ENCODE assay signal across 12 mouse cellular contexts in genomic region chr7:44594291-44594690, GRCm38 (mm10). TPM values are rescaled to one million over a fixed set of nuclear protein-coding genes. Genes with fewer than 3 reads are reported as not detected.
DNase-seq lines count a peak whose midpoint lies in the region; ATAC-seq and TF ChIP-seq lines count a peak whose summit lies in the region.
"Had no signal": no experiment of that assay in that cellular context is flagged by ENCODE, and none has a peak within 500 bp of the region (broad histone marks: within the 10 kb centered on the region; RNA-seq: fewer than 3 reads in every experiment).

No protein-coding gene starts in this region.

- no peaks in the 10 kb centered on the region for H3K9me3 ChIP-seq in embryonic facial prominence, embryonic 12.5 days
- no peaks in the 10 kb centered on the region for H3K9me3 ChIP-seq in hindbrain, postnatal 0 days (ENCODE audit: low read length)
- no peaks in the 10 kb centered on the region for H3K9me3 ChIP-seq in kidney, embryonic 15.5 days (replicated peaks)

- peak overlapping the region; percentile 40; the same call in 1 of the 2 replicates for H3K4me2 ChIP-seq in embryonic facial prominence, embryonic 12.5 days (replicated peaks)
- peak overlapping the region; percentile 89 for H3K4me2 ChIP-seq in hindbrain, postnatal 0 days (ENCODE audit: low read depth, low read length)
- H3K4me2 ChIP-seq in kidney, embryonic 15.5 days = no peak overlapping the region

- TF ChIP-seq POLR2A in kidney, adult 2 months (IDR thresholded peaks at IDR 0.05; ENCODE audit: low read depth, low read length) = no peak

- H3K4me3 ChIP-seq in embryonic facial prominence, embryonic 12.5 days = no peak overlapping the region
- H3K4me3 ChIP-seq in hindbrain, postnatal 0 days (ENCODE audit: low read length) = peak overlapping the region; percentile 73
- H3K4me3 ChIP-seq in kidney, embryonic 15.5 days (replicated peaks) = no peak overlapping the region
- H3K4me3 ChIP-seq in kidney, adult 2 months (ENCODE audit: insufficient read depth, low read depth, low read length) = no peak overlapping the region

- H3K9ac ChIP-seq in embryonic facial prominence, embryonic 12.5 days = no peak overlapping the region
- peak overlapping the region; percentile 53 for H3K9ac ChIP-seq in hindbrain, postnatal 0 days (replicated peaks; ENCODE audit: low read length)
- H3K9ac ChIP-seq in kidney, embryonic 15.5 days = no peak overlapping the region
- H3K9ac ChIP-seq: liver, embryonic 14.5 days had no signal

- no peaks in the 10 kb centered on the region for H3K36me3 ChIP-seq in embryonic facial prominence, embryonic 12.5 days
- no peaks in the 10 kb centered on the region; the same call in 1 of the 2 replicates for H3K36me3 ChIP-seq in hindbrain, postnatal 0 days (ENCODE audit: insufficient read depth, low read length)
- H3K36me3 ChIP-seq in kidney, embryonic 15.5 days = no peaks in the 10 kb centered on the region
- no peaks in the 10 kb centered on the region for H3K36me3 ChIP-seq in kidney, adult 2 months (ENCODE audit: control insufficient read depth, insufficient read depth, low read length)

- no peak for ATAC-seq in embryonic facial prominence, embryonic 12.5 days (ENCODE audit: insufficient number of reproducible peaks, insufficient read depth, low FRiP score, low TSS enrichment)
- peak; percentile 1; the same call in 1 of the 2 replicates for ATAC-seq in hindbrain, postnatal 0 days
- no peak for ATAC-seq in kidney, embryonic 15.5 days (replicated peaks; ENCODE audit: low FRiP score)
- ATAC-seq: Patski had no signal

- peak; percentile 12 for DNase-seq in 3T3-L1 (ENCODE audit: low read depth, low spot score)
- DNase-seq in Muller cell, postnatal 12 days (ENCODE audit: inconsistent ontology term) = peak; percentile 42
- DNase-seq in hindbrain, postnatal 0 days (ENCODE audit: low spot score) = peak; percentile 78
- no peak for DNase-seq in urinary bladder, postnatal 14 days (ENCODE audit: low spot score)
- DNase-seq in urinary bladder, postnatal 10 days (ENCODE audit: low spot score) = no peak
- no peak for DNase-seq in kidney, adult 2 months

- no peak overlapping the region for H3K27ac ChIP-seq in embryonic facial prominence, embryonic 12.5 days
- H3K27ac ChIP-seq in hindbrain, postnatal 0 days = peak overlapping the region; percentile 87
- H3K27ac ChIP-seq in kidney, embryonic 15.5 days = no peak overlapping the region
- H3K27ac ChIP-seq in kidney, adult 2 months (ENCODE audit: insufficient read depth, low read depth, low read length) = no peak overlapping the region
- H3K27ac ChIP-seq: kidney, postnatal 0 days; liver, embryonic 14.5 days had no signal

- WGBS in embryonic facial prominence, embryonic 12.5 days = 65% methylated on average over 6 of the region's 6 CpGs
- 25% methylated on average over 6 of the region's 6 CpGs for WGBS in hindbrain, postnatal 0 days
- 67% methylated on average over 6 of the region's 6 CpGs for WGBS in kidney, embryonic 15.5 days
- 57% methylated on average over 6 of the region's 6 CpGs for WGBS in kidney, adult 2 months

- TF ChIP-seq CTCF in hindbrain, postnatal 0 days (IDR thresholded peaks at IDR 0.05; ENCODE audit: low read depth) = no peak
- no peak for TF ChIP-seq CTCF in kidney, adult 2 months (conservative IDR thresholded peaks at IDR 0.05; ENCODE audit: insufficient read depth, insufficient read length, low read depth, low read length)

- peaks cover 20% of the 10 kb centered on the region for H3K4me1 ChIP-seq in embryonic facial prominence, embryonic 12.5 days
- H3K4me1 ChIP-seq in hindbrain, postnatal 0 days (ENCODE audit: insufficient read depth, low read length) = peaks cover 31% of the 10 kb centered on the region
- H3K4me1 ChIP-seq in kidney, embryonic 15.5 days = peaks cover 35% of the 10 kb centered on the region
- peaks cover 7% of the 10 kb centered on the region; the same call in 1 of the 2 replicates for H3K4me1 ChIP-seq in kidney, adult 2 months (ENCODE audit: control insufficient read depth, insufficient read depth, low read length)

- peaks cover 42% of the 10 kb centered on the region for H3K27me3 ChIP-seq in embryonic facial prominence, embryonic 12.5 days
- H3K27me3 ChIP-seq in hindbrain, postnatal 0 days (ENCODE audit: insufficient read depth, low read length) = no peaks in the 10 kb centered on the region
- peaks cover 49% of the 10 kb centered on the region for H3K27me3 ChIP-seq in kidney, embryonic 15.5 days
- no peaks in the 10 kb centered on the region for H3K27me3 ChIP-seq in kidney, adult 2 months (replicated peaks; ENCODE audit: control insufficient read depth, insufficient read depth, low read length)

RNA-seq across cellular contexts. Expression of gene Kcnc3, which starts 3.8 kb away (rescaled TPM):
- 0.70 and 0.79 TPM in 2 replicates for polyA plus RNA-seq in embryonic facial prominence, embryonic 12.5 days (2016; fragmentation: Nextera tagmentation; extraction: Ambion mirVana)
- total RNA-seq in hindbrain, postnatal 0 days (2014; rRNA removed) = 24.7 and 37.0 TPM in 2 replicates
- 8.0 and 8.2 TPM in 2 replicates for polyA plus RNA-seq in hindbrain, postnatal 0 days (2015; fragmentation: Nextera tagmentation; extraction: Ambion mirVana)
- polyA plus RNA-seq in kidney, embryonic 15.5 days (2015; fragmentation: Nextera tagmentation; extraction: Ambion mirVana) = 0.17 and 0.30 TPM in 2 replicates
- 19.1 and 20.6 TPM in 2 replicates for polyA plus RNA-seq in kidney, adult 2 months (2012; rRNA removed)
- polyA plus RNA-seq: thymus, postnatal 0 days had no signal

RNA-seq across cellular contexts. Expression of gene Napsa, which starts 22.1 kb away (rescaled TPM):
- 1.1 and 1.3 TPM in 2 replicates for polyA plus RNA-seq in embryonic facial prominence, embryonic 12.5 days (2016; fragmentation: Nextera tagmentation; extraction: Ambion mirVana)
- 0.90 TPM in 1 of 2 replicates, not detected in the other for total RNA-seq in hindbrain, postnatal 0 days (2014; rRNA removed)
- 0.26 and 0.69 TPM in 2 replicates for polyA plus RNA-seq in hindbrain, postnatal 0 days (2015; fragmentation: Nextera tagmentation; extraction: Ambion mirVana)
- 30.3 and 33.2 TPM in 2 replicates for polyA plus RNA-seq in kidney, embryonic 15.5 days (2015; fragmentation: Nextera tagmentation; extraction: Ambion mirVana)
- polyA plus RNA-seq in kidney, adult 2 months (2012; rRNA removed) = 4,402 and 6,941 TPM in 2 replicates

RNA-seq across cellular contexts. Expression of gene Nr1h2, which starts 40.5 kb away (rescaled TPM):
- polyA plus RNA-seq in embryonic facial prominence, embryonic 12.5 days (2016; fragmentation: Nextera tagmentation; extraction: Ambion mirVana) = 68.1 and 68.6 TPM in 2 replicates
- 71.2 and 76.4 TPM in 2 replicates for total RNA-seq in hindbrain, postnatal 0 days (2014; rRNA removed)
- 50.5 and 57.6 TPM in 2 replicates for polyA plus RNA-seq in hindbrain, postnatal 0 days (2015; fragmentation: Nextera tagmentation; extraction: Ambion mirVana)
- 74.6 and 76.8 TPM in 2 replicates for polyA plus RNA-seq in kidney, embryonic 15.5 days (2015; fragmentation: Nextera tagmentation; extraction: Ambion mirVana)
- polyA plus RNA-seq in kidney, adult 2 months (2012; rRNA removed) = 136 and 159 TPM in 2 replicates

RNA-seq across cellular contexts. Expression of gene Pold1, which starts 45.6 kb away (rescaled TPM):
- 125 and 130 TPM in 2 replicates for polyA plus RNA-seq in embryonic facial prominence, embryonic 12.5 days (2016; fragmentation: Nextera tagmentation; extraction: Ambion mirVana)
- total RNA-seq in hindbrain, postnatal 0 days (2014; rRNA removed) = 26.3 and 30.0 TPM in 2 replicates
- polyA plus RNA-seq in hindbrain, postnatal 0 days (2015; fragmentation: Nextera tagmentation; extraction: Ambion mirVana) = 17.6 and 18.7 TPM in 2 replicates
- polyA plus RNA-seq in kidney, embryonic 15.5 days (2015; fragmentation: Nextera tagmentation; extraction: Ambion mirVana) = 95.4 and 101 TPM in 2 replicates
- 12.7 and 14.2 TPM in 2 replicates for polyA plus RNA-seq in kidney, adult 2 months (2012; rRNA removed)

Comparison
In these comparisons a context has a peak if more than half of its experiments do, and no peak if none do; other contexts are left out.
1. RNA of gene Napsa, which starts 22.1 kb away (polyA plus RNA-seq): 4,402 to 6,941 TPM in kidney, adult 2 months; 30.3 to 33.2 TPM in kidney, embryonic 15.5 days, 1.1 to 1.3 TPM in embryonic facial prominence, embryonic 12.5 days and 0.26 to 0.69 TPM in hindbrain, postnatal 0 days; every median in the first group is over 100 times any median in the second.
2. DNase-seq: peak in 3T3-L1 (single experiment), Muller cell, postnatal 12 days (single experiment) and hindbrain, postnatal 0 days (single experiment); none in urinary bladder, postnatal 14 days (single experiment), urinary bladder, postnatal 10 days (single experiment) and kidney, adult 2 months (single experiment).